In the genomic region with DNA sequence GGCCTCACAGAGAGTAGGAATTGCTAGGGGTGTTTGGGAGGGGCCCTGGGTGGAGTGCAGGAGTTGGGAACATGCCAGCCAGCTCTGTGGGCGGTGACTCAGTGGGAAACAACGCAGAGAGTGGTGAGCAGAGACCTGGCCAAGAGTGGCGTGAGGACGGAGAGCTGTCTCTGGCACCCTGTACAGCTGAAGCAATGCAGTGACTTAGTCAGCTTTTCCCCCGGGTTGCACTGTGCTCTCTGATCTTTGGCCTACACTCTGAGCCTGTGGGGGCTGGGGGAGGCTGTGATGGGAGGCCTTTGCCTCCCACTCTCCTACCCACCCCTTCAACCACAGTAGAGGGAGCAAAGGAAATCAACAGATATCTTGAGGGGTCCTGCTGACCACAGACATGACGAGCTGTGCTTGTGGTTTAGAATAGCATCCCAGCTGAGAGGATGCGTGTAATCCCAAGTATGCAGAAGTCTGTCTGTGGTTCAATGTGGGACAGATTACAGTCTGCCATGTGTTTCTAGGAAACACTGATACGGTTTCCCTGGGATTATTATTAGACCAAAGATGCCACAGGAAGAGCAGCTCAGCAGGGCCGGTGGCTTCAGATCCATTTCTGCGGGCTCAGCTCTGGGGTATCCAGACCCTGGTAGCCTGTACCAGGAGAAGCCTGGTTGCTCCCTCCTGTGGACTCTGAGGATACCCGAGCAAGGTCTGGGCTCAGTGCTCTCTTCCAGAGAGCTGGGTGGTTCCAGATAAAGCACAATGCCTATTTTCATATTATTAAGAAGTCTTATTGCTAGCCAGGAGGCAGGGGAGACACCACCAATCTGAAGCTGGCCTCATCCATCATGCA, we compare ENCODE assay signal across 8 mouse cellular contexts.
DNase-seq lines count a peak whose midpoint lies in the region.

No protein-coding gene starts in this region.

- DNase-seq in thymus, postnatal 0 days (ENCODE audit: low spot score): peak; percentile 10
- DNase-seq in thymus, adult 18-20 months: no peak
- DNase-seq in gastrocnemius, postnatal 36 days: peak; percentile 34 to 36
- DNase-seq in kidney, adult 8-10 months: peak; percentile 15 to 44
- peak; percentile 74 for DNase-seq in lung, postnatal 14 days
- peak; percentile 60 for DNase-seq in yolk sac, embryonic 10.5 days (ENCODE audit: low spot score)
- no peak for DNase-seq in left cerebral cortex, postnatal 25 days (ENCODE audit: low spot score in 2 of 2)
- no peak for DNase-seq in left cerebral cortex, adult 11 months (ENCODE audit: low spot score)

- intact Hi-C loops in gastrocnemius, postnatal 36 days (cut with DNase I): no loop called here
- intact Hi-C loops in left cerebral cortex, postnatal 25 days (cut with DNase I): no loop called here

Comparison
In these comparisons a context has a peak if more than half of its experiments do, and no peak if none do; other contexts are left out.
1. DNase-seq: peak in thymus, postnatal 0 days (single experiment), gastrocnemius, postnatal 36 days (2 of 2), kidney, adult 8-10 months (2 of 2), lung, postnatal 14 days (single experiment) and yolk sac, embryonic 10.5 days (single experiment); none in thymus, adult 18-20 months (0 of 2), left cerebral cortex, postnatal 25 days (0 of 2) and left cerebral cortex, adult 11 months (single experiment).